Mouse (Mus musculus) large intestine, adult 2 months (tissue): Measurements from ENCODE around the gene Grik1. TPM values are rescaled to one million over a fixed set of nuclear protein-coding genes. Genes with fewer than 3 reads are reported as not detected.

Experiments used
- DNase-seq: peaks from one replicate; pipeline ENCODE4 v3.0.0-alpha.2; 2012; ENCODE audit warnings: low read depth, low spot score
- WGBS: fragments of 180-500 bp; shearing (Covaris S2); methylation state at CpG from one replicate; pipeline ENCODE4 v1.1.7; 2018; 5-methylcytosine and 5-hydroxymethylcytosine counted together
- polyA plus RNA-seq: library from polyadenylated mRNA; depleted of rRNA; stranded (reverse); fragments of >200 nt; gene quantifications from 2 replicates; pipeline ENCODE4 v1.2.3, GENCODE M21; 2012; rRNA removed

The Grik1 gene
- polyA plus RNA-seq = 0.05 and 0.10 TPM in 2 replicates

GRCm38 (mm10) chr16:88290132-88290772 lies at the start of gene Grik1:
Gene Grik1 (minus strand): TSS chr16:88290265.
- no peak for DNase-seq
- 2% methylated on average over 27 of the region's 27 CpGs for WGBS

- DNase-seq = no peak
- 36% methylated on average over 3 of the region's 3 CpGs for WGBS
These were observed 4.1 kb upstream of the Grik1 start for GRCm38 (mm10) chr16:88294209-88294608.

- DNase-seq = no peak
These were observed 514 bp downstream of the Grik1 start for GRCm38 (mm10) chr16:88289421-88290081.

GRCm38 (mm10) chr16:88258407-88258806 lies 31.7 kb downstream of the Grik1 start:
- no peak for DNase-seq
- WGBS = 63% methylated on average over 4 of the region's 4 CpGs

More at GRCm38 (mm10) chr16:88289421-88290081, 514 bp downstream of the Grik1 start:
- WGBS = 2% methylated on average over 40 of the region's 40 CpGs

- DNase-seq = no peak
- 74% methylated on average over 5 of the region's 5 CpGs for WGBS
These were observed 33.0 kb downstream of the Grik1 start for GRCm38 (mm10) chr16:88257072-88257471.

- 70% methylated on average over 3 of the region's 3 CpGs for whole genome bisulfite sequencing
- DNase-seq = no peak
These were observed 34.0 kb downstream of the Grik1 start for GRCm38 (mm10) chr16:88256101-88256500.

- 29% methylated on average over 2 of the region's 2 CpGs for WGBS
- DNase-seq = no peak
These were observed 37.4 kb downstream of the Grik1 start for GRCm38 (mm10) chr16:88252676-88253075.

GRCm38 (mm10) chr16:88251049-88251448 lies 39.0 kb downstream of the Grik1 start:
- no peak for DNase-seq
- WGBS = 61% methylated on average over 5 of the region's 5 CpGs

- 64% methylated on average over 3 of the region's 3 CpGs for WGBS
- no peak for DNase-seq
These were observed 40.2 kb downstream of the Grik1 start for GRCm38 (mm10) chr16:88249825-88250224.

GRCm38 (mm10) chr16:88247586-88247985 lies 42.5 kb downstream of the Grik1 start:
- DNase-seq = no peak
- WGBS = 87% methylated on average over 3 of the region's 3 CpGs

- 80% methylated on average over 4 of the region's 4 CpGs for WGBS
- no peak for DNase-seq
These were observed 45.4 kb downstream of the Grik1 start for GRCm38 (mm10) chr16:88244658-88245057.

GRCm38 (mm10) chr16:88225616-88226015 lies 64.4 kb downstream of the Grik1 start:
- no peak for DNase-seq
- 43% methylated on average over 12 of the region's 16 CpGs for WGBS

- WGBS = 52% methylated on average over 3 of the region's 3 CpGs
- DNase-seq = no peak
These were observed 68.1 kb downstream of the Grik1 start for GRCm38 (mm10) chr16:88221932-88222331.

- 57% methylated on average over 5 of the region's 5 CpGs for WGBS
- DNase-seq = no peak
These were observed 77.5 kb downstream of the Grik1 start for GRCm38 (mm10) chr16:88212531-88212930.

GRCm38 (mm10) chr16:88211852-88212251 lies 78.2 kb downstream of the Grik1 start:
- WGBS = 53% methylated on average over 8 of the region's 8 CpGs
- DNase-seq = no peak

GRCm38 (mm10) chr16:88204400-88204799 lies 85.7 kb downstream of the Grik1 start:
- no peak for DNase-seq
- 5% methylated on average over 5 of the region's 5 CpGs for WGBS

GRCm38 (mm10) chr16:88203985-88204384 lies 86.1 kb downstream of the Grik1 start:
- no peak for DNase-seq
- WGBS = 73% methylated on average over 6 of the region's 6 CpGs

- DNase-seq = no peak
- WGBS = 82% methylated on average over 6 of the region's 6 CpGs
These were observed 102.5 kb downstream of the Grik1 start for GRCm38 (mm10) chr16:88187433-88188037.

GRCm38 (mm10) chr16:88178813-88179212 lies 111.3 kb downstream of the Grik1 start:
- no peak for DNase-seq
- 62% methylated on average over 6 of the region's 6 CpGs for WGBS

GRCm38 (mm10) chr16:88177364-88177763 lies 112.7 kb downstream of the Grik1 start:
- 60% methylated on average over 3 of the region's 3 CpGs for WGBS
- DNase-seq = no peak
